Mouse (Mus musculus): Measurements from ENCODE around the gene Nr1h5.

DNA sequence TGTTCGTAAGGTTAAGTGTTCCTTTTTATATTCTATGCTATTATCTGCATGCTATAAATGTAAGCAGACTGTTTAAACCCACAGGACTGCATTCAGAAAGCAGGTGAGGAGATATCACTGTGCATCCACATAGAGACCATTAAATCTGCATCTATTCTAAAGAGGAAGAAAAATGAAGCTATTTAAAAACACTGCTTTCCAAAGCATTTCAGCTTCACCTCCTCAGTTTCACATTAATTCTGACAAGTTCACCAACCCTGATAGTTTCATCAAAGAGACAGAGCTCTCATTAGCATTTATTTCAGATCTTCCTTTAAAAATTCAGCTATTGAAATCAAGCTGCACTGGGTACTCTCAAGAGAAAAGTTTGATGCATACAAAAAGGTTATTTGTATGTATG lies 25.8 kb downstream of the Nr1h5 start:
- TF ChIP-seq CTCF (IDR thresholded peaks at IDR 0.05; ENCODE audit: low read depth) (no peak), EP300 (optimal IDR thresholded peaks at IDR 0.05) (no peak)

All from stomach, postnatal 0 days (tissue).